Mouse (Mus musculus) bone marrow, adult 2 months (tissue): ENCODE results near the gene Ovgp1.

Source experiments
- CTCF ChIP-seq: fragments of 200-500 bp; IDR thresholded peaks from 2 replicates; pipeline ENCODE4 v1.5.1; 2011; ENCODE audit warnings: low read length, control low read depth; ENCODE audit not compliant: control insufficient read depth, insufficient read depth
- POLR2A ChIP-seq: fragments of 200-500 bp; IDR thresholded peaks from 2 replicates; pipeline ENCODE4 v1.6.1; 2011; ENCODE audit warnings: low read depth, mild to moderate bottlenecking, control low read depth, low read length, borderline replicate concordance; ENCODE audit not compliant: control insufficient read depth

DNA sequence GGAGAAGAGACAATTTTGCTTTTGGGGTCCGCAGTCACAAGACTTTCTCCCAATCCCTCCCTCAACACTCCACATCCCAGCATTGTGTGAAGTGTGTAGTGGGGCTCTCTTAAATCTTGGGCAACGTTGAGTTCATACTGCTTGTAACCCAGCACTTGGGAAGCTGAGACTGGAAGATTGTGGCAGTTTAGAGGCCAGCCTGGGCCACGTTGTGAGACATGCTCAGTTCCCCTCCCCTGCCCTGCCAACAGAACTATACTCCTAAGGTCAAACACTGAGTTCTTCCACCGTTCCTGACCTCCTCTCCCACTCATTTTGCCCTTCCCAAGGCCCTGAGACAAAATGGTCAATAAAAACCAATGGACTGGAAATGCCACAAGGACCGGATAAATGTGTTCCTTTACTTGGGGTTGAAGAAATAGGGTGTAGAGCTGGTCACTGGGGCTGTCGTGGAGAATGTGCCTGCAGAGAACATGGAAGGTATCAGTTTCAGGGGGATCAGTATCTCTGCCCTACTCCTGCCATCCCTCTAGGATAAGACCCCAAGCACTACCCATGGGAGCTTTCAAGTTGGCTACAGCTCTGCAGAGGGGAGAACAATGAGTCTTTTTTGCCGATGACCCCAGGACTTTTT is 45.8 kb upstream of the Ovgp1 start:
- TF ChIP-seq CTCF (no peak), POLR2A (no peak)
